Mouse (Mus musculus) G1E (cell line): ENCODE results near the gene Kif2a.

ENCODE experiments used
- CTCF ChIP-seq: IDR thresholded peaks from 2 replicates; pipeline ENCODE4 v1.5.1; 2012; ENCODE audit warnings: low read depth, low read length, inconsistent platforms, mixed read lengths
- GATA1 ChIP-seq: IDR thresholded peaks from 2 replicates; pipeline ENCODE4 v1.6.1; 2012; ENCODE audit warnings: borderline replicate concordance, low read length, inconsistent platforms, mixed read lengths
- GATA2 ChIP-seq: IDR thresholded peaks from 2 replicates; pipeline ENCODE4 v1.6.1; 2012; ENCODE audit warnings: low read depth, low read length, inconsistent platforms, borderline replicate concordance
- POLR2AphosphoS5 ChIP-seq: IDR thresholded peaks from 2 replicates; pipeline ENCODE4 v1.6.1; 2012; ENCODE audit warnings: low read depth, low read length, inconsistent platforms; ENCODE audit not compliant: insufficient replicate concordance
- TAL1 ChIP-seq: conservative IDR thresholded peaks from 2 replicates; pipeline ENCODE4 v1.6.1; 2012; ENCODE audit warnings: low read depth, low read length, inconsistent platforms, mixed read lengths

- no peak for TF ChIP-seq GATA1
- no peak for TF ChIP-seq TAL1
- TF ChIP-seq CTCF: no peak
- TF ChIP-seq POLR2AphosphoS5: no peak
- TF ChIP-seq GATA2: no peak
Observed at GRCm38 (mm10) chr13:107027218-107027617, 5.3 kb upstream of the Kif2a start.
